In the genomic region with DNA sequence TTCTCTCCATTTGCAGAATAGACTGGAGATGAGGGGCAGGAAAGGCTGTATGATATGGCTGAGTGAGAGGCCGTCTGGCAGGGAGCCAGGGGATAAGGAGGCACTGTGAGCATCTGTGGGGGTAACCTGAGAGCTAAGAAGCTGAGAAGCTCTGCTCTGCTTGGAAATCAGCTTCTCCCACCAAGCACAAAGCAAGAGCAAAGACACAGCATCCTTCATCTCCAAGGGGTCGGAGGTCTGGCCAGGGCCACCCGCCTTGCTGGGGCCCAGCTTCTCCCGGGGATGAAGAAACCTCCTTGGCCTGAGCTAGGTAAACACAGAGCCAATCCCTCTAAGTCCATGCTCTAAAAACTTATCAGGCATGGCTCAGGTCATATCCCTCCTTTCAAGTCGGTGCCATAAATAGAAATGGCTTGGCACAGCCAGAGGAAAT, we compare ENCODE assay signal across 10 mouse cellular contexts. TPM values are rescaled to one million over a fixed set of nuclear protein-coding genes. Genes with fewer than 3 reads are reported as not detected.
DNase-seq lines count a peak whose midpoint lies in the region; ATAC-seq and TF ChIP-seq lines count a peak whose summit lies in the region.
"Had no signal": no experiment of that assay in that cellular context is flagged by ENCODE, and none has a peak within 500 bp of the region (broad histone marks: within the 10 kb centered on the region; RNA-seq: fewer than 3 reads in every experiment).

No protein-coding gene starts in this region.

- no peaks in the 10 kb centered on the region for H3K36me3 ChIP-seq in liver, embryonic 12.5 days
- H3K36me3 ChIP-seq in embryonic facial prominence, embryonic 10.5 days (replicated peaks) = no peaks in the 10 kb centered on the region
- H3K36me3 ChIP-seq in heart, embryonic 12.5 days = no peaks in the 10 kb centered on the region
- no peaks in the 10 kb centered on the region for H3K36me3 ChIP-seq in forebrain, postnatal 0 days (ENCODE audit: insufficient read depth)

- DNase-seq in liver = peak; percentile 45
- peak; percentile 43 for DNase-seq in embryonic facial prominence, embryonic 10.5 days (ENCODE audit: low spot score)
- DNase-seq in lung, postnatal 4 days = peak; percentile 14 to 34
- no peak for DNase-seq in c-Kit-positive CD71-positive TER-119-positive erythroid progenitor cells, embryonic 14.5 days (ENCODE audit: low spot score)
- DNase-seq in forebrain, postnatal 0 days = no peak
- DNase-seq: thymus, adult 2 months had no signal

- no peak overlapping the region for H3K4me3 ChIP-seq in liver, embryonic 12.5 days
- H3K4me3 ChIP-seq in embryonic facial prominence, embryonic 10.5 days = 0 out of 2 replicates have a peak overlapping the region, but pooled peaks have one; percentile 1
- no peak overlapping the region for H3K4me3 ChIP-seq in heart, embryonic 12.5 days
- no peak overlapping the region for H3K4me3 ChIP-seq in forebrain, postnatal 0 days (ENCODE audit: low read depth, low read length)

- TF ChIP-seq CTCF in forebrain, postnatal 0 days (IDR thresholded peaks at IDR 0.05; ENCODE audit: low read depth) = no peak

- no peak overlapping the region for H3K9ac ChIP-seq in liver, embryonic 12.5 days
- H3K9ac ChIP-seq in heart, embryonic 12.5 days = no peak overlapping the region
- H3K9ac ChIP-seq in forebrain, postnatal 0 days = no peak overlapping the region

- no peak for ATAC-seq in liver, embryonic 12.5 days
- ATAC-seq in heart, embryonic 12.5 days (ENCODE audit: insufficient number of reproducible peaks, low FRiP score) = 0 out of 2 replicates have a peak, but pooled peaks have one; percentile 50
- no peak for ATAC-seq in forebrain, postnatal 0 days

- H3K9me3 ChIP-seq in liver, embryonic 12.5 days (replicated peaks) = 0 out of 2 replicates have a peak, but pooled peaks cover 3% of the 10 kb centered on the region
- no peaks in the 10 kb centered on the region for H3K9me3 ChIP-seq in embryonic facial prominence, embryonic 10.5 days
- H3K9me3 ChIP-seq in heart, embryonic 12.5 days (replicated peaks) = no peaks in the 10 kb centered on the region
- no peaks in the 10 kb centered on the region for H3K9me3 ChIP-seq in forebrain, postnatal 0 days (ENCODE audit: low read length)

- WGBS in liver, embryonic 12.5 days (ENCODE audit: insufficient replicate concordance) = 54% methylated on average over 5 of the region's 5 CpGs
- WGBS in embryonic facial prominence, embryonic 10.5 days = 46% methylated on average over 5 of the region's 5 CpGs
- 22% methylated on average over 5 of the region's 5 CpGs for WGBS in heart, embryonic 12.5 days
- 62% methylated on average over 5 of the region's 5 CpGs for WGBS in forebrain, postnatal 0 days

- peaks cover 48% of the 10 kb centered on the region for H3K4me1 ChIP-seq in liver, embryonic 12.5 days
- peaks cover 40% of the 10 kb centered on the region for H3K4me1 ChIP-seq in embryonic facial prominence, embryonic 10.5 days
- peaks cover 47% of the 10 kb centered on the region for H3K4me1 ChIP-seq in heart, embryonic 12.5 days (replicated peaks)
- no peaks in the 10 kb centered on the region for H3K4me1 ChIP-seq in forebrain, postnatal 0 days (ENCODE audit: insufficient read depth)

- H3K27ac ChIP-seq in liver, embryonic 12.5 days = no peak overlapping the region
- peak overlapping the region; percentile 58 for H3K27ac ChIP-seq in embryonic facial prominence, embryonic 10.5 days (replicated peaks)
- peak overlapping the region; percentile 67 for H3K27ac ChIP-seq in heart, embryonic 12.5 days (ENCODE audit: poor library complexity, severe bottlenecking)
- H3K27ac ChIP-seq in forebrain, postnatal 0 days (ENCODE audit: low read depth, low read length) = no peak overlapping the region

- no peak overlapping the region for H3K4me2 ChIP-seq in liver, embryonic 12.5 days
- H3K4me2 ChIP-seq in heart, embryonic 12.5 days = peak overlapping the region; percentile 55
- no peak overlapping the region for H3K4me2 ChIP-seq in forebrain, postnatal 0 days (ENCODE audit: low read depth)

- H3K27me3 ChIP-seq in liver, embryonic 12.5 days (replicated peaks) = peaks cover 3% of the 10 kb centered on the region
- H3K27me3 ChIP-seq in embryonic facial prominence, embryonic 10.5 days (replicated peaks; ENCODE audit: low read depth, poor library complexity, severe bottlenecking) = no peaks in the 10 kb centered on the region
- H3K27me3 ChIP-seq in heart, embryonic 12.5 days (replicated peaks) = no peaks in the 10 kb centered on the region
- H3K27me3 ChIP-seq in forebrain, postnatal 0 days (ENCODE audit: insufficient read depth, low read length) = no peaks in the 10 kb centered on the region

RNA-seq across cellular contexts. Expression of a gene that starts 36.1 kb away (rescaled TPM):
- polyA plus RNA-seq in liver, embryonic 12.5 days (2016; fragmentation: Nextera tagmentation; extraction: Ambion mirVana) = not detected in 2 replicates
- 0.11 and 0.31 TPM in 2 replicates for polyA plus RNA-seq in embryonic facial prominence, embryonic 10.5 days (2016; fragmentation: Nextera tagmentation; extraction: Ambion mirVana)
- polyA plus RNA-seq in heart, embryonic 12.5 days (2016; fragmentation: Nextera tagmentation; extraction: Ambion mirVana) = 0.37 and 0.56 TPM in 2 replicates
- 0.15 TPM in 1 of 2 replicates, not detected in the other for total RNA-seq in forebrain, postnatal 0 days (2014; rRNA removed)
- not detected in 2 replicates for polyA plus RNA-seq in forebrain, postnatal 0 days (2015; fragmentation: Nextera tagmentation; extraction: Ambion mirVana)

RNA-seq across cellular contexts. Expression of a gene that starts 46.8 kb away (rescaled TPM):
- 10.4 and 11.4 TPM in 2 replicates for polyA plus RNA-seq in liver, embryonic 12.5 days (2016; fragmentation: Nextera tagmentation; extraction: Ambion mirVana)
- 17.7 and 20.0 TPM in 2 replicates for polyA plus RNA-seq in embryonic facial prominence, embryonic 10.5 days (2016; fragmentation: Nextera tagmentation; extraction: Ambion mirVana)
- 13.7 and 14.1 TPM in 2 replicates for polyA plus RNA-seq in heart, embryonic 12.5 days (2016; fragmentation: Nextera tagmentation; extraction: Ambion mirVana)
- 25.5 and 34.9 TPM in 2 replicates for total RNA-seq in forebrain, postnatal 0 days (2014; rRNA removed)
- polyA plus RNA-seq in forebrain, postnatal 0 days (2015; fragmentation: Nextera tagmentation; extraction: Ambion mirVana) = 17.1 and 22.4 TPM in 2 replicates

RNA-seq across cellular contexts. Expression of a gene that starts 55.6 kb away (rescaled TPM):
- not detected in 2 replicates for polyA plus RNA-seq in liver, embryonic 12.5 days (2016; fragmentation: Nextera tagmentation; extraction: Ambion mirVana)
- not detected in 2 replicates for polyA plus RNA-seq in embryonic facial prominence, embryonic 10.5 days (2016; fragmentation: Nextera tagmentation; extraction: Ambion mirVana)
- polyA plus RNA-seq in heart, embryonic 12.5 days (2016; fragmentation: Nextera tagmentation; extraction: Ambion mirVana) = not detected in 2 replicates
- not detected in 2 replicates for total RNA-seq in forebrain, postnatal 0 days (2014; rRNA removed)
- not detected in 2 replicates for polyA plus RNA-seq in forebrain, postnatal 0 days (2015; fragmentation: Nextera tagmentation; extraction: Ambion mirVana)
- total RNA-seq: layer of hippocampus, adult 18-20 months had no signal
- polyA plus RNA-seq: frontal cortex, adult 2 months; thymus, adult 2 months had no signal

Comparison
In these comparisons a context has a peak if more than half of its experiments do, and no peak if none do; other contexts are left out.
1. DNase-seq: peak in liver (single experiment), embryonic facial prominence, embryonic 10.5 days (single experiment) and lung, postnatal 4 days (2 of 2); none in c-Kit-positive CD71-positive TER-119-positive erythroid progenitor cells, embryonic 14.5 days (single experiment) and forebrain, postnatal 0 days (single experiment).
2. H3K27ac ChIP-seq: peak in embryonic facial prominence, embryonic 10.5 days (single experiment) and heart, embryonic 12.5 days (single experiment); none in liver, embryonic 12.5 days (single experiment) and forebrain, postnatal 0 days (single experiment).